Mouse (Mus musculus) effector memory CD4-positive, alpha-beta T cell, adult 7 months (primary cell): ENCODE results near the gene Gucy2f. TPM values are rescaled to one million over a fixed set of nuclear protein-coding genes. Genes with fewer than 3 reads are reported as not detected.

ENCODE experiments used
- polyA plus RNA-seq: library from polyadenylated mRNA; unstranded; fragments of 100-300 nt; shearing (Covaris generic); gene quantifications from one replicate; pipeline ENCODE4 v1.2.1, GENCODE M21; 2017

Gucy2f gene
- polyA plus RNA-seq, result not detected

DNA sequence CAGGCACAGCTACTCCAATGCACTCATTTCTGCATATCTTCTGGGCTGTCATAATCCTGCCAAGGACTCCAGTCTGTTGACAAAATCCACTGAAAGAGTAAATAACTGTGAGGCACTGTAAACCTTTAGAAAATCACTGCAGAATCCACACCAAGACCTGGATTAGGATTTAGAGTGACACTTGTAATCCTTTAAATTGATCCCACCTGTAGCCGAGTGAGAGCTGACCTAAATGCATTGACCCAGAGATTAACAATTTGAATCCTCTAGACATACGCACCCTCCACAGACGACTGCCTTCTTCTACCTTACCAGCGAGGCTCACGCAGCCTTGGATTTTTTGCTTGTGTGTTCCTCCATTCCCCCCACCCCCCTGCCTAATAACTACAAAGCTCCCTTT lies at the start of gene Gucy2f:
TSS of gene Gucy2f (minus strand) at position 101 of the 400 bp plus-strand sequence.

DNA sequence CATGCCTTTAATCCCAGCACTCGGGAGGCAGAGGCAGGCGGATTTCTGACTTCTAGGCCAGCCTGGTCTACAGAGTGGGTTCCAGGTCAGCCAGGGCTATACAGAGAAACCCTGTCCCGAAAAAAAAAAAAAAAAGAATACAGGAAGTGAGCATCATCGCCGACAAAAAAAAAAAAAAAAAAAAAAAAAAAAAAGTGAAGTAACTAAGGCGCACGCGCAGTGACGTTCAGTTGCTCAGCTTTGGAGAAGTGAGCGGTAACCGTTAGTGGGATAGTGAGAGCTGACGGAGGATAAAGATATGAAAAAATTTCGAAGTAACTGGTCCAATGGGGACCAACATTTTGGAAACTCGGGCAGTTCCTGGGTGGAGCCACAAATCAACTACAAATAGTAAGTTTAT lies 29.8 kb upstream of the Gucy2f start, which contains the start of gene Nxt2:
TSS of gene Nxt2 (plus strand) at position 229 of the 400 bp plus-strand sequence.

Other genes starting within 250 kb of the Gucy2f start
- gene Nxt2, start 29.8 kb upstream of the Gucy2f start, polyA plus RNA-seq, result 10.7 TPM
- not detected for gene Kcne1l, start 109.4 kb upstream of the Gucy2f start, polyA plus RNA-seq
- gene Acsl4, start 193.6 kb upstream of the Gucy2f start, polyA plus RNA-seq, result 25.1 TPM